Mouse (Mus musculus): ENCODE results near the gene Ubl3.

GRCm38 (mm10) chr5:148551764-148552136 is 839 bp downstream of the Ubl3 start:
- TF ChIP-seq POLR2A (IDR thresholded peaks at IDR 0.05; ENCODE audit: control insufficient read depth, extremely low read depth, insufficient read depth, low read length, poor library complexity): no peak
- TF ChIP-seq CTCF (IDR thresholded peaks at IDR 0.05; ENCODE audit: borderline replicate concordance, control insufficient read depth, extremely low read depth, insufficient read depth, low read length, poor library complexity): no peak

All from thymus, adult 2 months (tissue).